Mouse (Mus musculus): ENCODE measurements around the gene Larp6. TPM values are rescaled to one million over a fixed set of nuclear protein-coding genes. Genes with fewer than 3 reads are reported as not detected.

Gene Larp6
- polyA plus RNA-seq, 1 experiment: 2.2 TPM

DNA sequence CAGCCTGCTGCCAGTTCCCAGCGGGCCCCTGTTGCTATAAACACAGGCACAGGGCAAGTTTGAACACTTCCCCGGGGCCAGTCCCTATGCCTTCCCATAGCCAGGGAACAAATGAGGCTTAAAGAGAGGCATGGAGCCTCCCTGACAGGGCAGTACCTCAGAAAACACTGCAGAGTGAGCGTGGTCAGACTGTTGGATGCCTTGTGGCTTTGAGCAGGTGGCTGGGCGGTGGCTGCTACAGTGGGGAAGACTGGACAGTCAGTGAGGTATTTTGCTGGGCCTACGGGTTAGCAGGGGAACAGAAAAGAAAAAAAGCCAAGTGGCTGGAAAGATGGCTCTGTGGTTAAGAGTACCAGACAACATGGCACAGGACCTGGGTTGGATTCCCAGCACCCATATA is 38.3 kb downstream of the Larp6 start:
- H3K4me3 ChIP-seq (replicated peaks; ENCODE audit: extremely low read depth, low read depth, low read length): no peak overlapping the region
- TF ChIP-seq CTCF (IDR thresholded peaks at IDR 0.05; ENCODE audit: insufficient read depth, low read length) (no peak), POLR2A (IDR thresholded peaks at IDR 0.05; ENCODE audit: borderline replicate concordance, extremely low read depth, low read depth, low read length) (no peak)
- WGBS: 90% methylated on average over 5 of the region's 5 CpGs
- DNase-seq: no peak
- no peaks in the 10 kb centered on the region for H3K4me1 ChIP-seq (ENCODE audit: control insufficient read depth, insufficient read depth, low read length)

DNA sequence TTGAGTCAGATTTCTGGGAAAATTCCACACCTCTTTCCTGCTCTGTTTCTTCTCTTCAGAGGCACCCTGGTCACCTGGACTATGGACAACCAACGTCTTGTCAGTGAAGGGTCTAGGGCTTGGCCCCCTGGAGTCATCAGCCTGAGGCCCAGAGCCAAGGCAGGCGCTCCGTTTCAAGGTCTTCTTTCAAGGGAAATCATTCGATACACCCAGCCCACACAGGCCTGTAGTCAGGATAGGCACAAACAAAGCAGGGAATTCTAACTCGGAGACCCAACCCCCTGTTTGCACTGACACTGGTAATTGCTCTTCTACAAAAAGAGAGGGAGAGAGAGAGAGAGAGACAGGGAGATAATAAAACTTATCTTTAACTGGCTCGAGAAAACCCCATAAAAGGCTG is 39.2 kb downstream of the Larp6 start:
- 70% methylated on average over 6 of the region's 6 CpGs for WGBS
- no peak for DNase-seq
- H3K4me1 ChIP-seq (ENCODE audit: control insufficient read depth, insufficient read depth, low read length): no peaks in the 10 kb centered on the region
- no peak overlapping the region for H3K4me3 ChIP-seq (replicated peaks; ENCODE audit: extremely low read depth, low read depth, low read length)
- TF ChIP-seq POLR2A (IDR thresholded peaks at IDR 0.05; ENCODE audit: borderline replicate concordance, extremely low read depth, low read depth, low read length): no peak
- no peak for TF ChIP-seq CTCF (IDR thresholded peaks at IDR 0.05; ENCODE audit: insufficient read depth, low read length)

- TF ChIP-seq POLR2A (IDR thresholded peaks at IDR 0.05; ENCODE audit: borderline replicate concordance, extremely low read depth, low read depth, low read length): no peak
- no peak for TF ChIP-seq CTCF (IDR thresholded peaks at IDR 0.05; ENCODE audit: insufficient read depth, low read length)
- no peak overlapping the region for H3K4me3 ChIP-seq (replicated peaks; ENCODE audit: extremely low read depth, low read depth, low read length)
Measured at GRCm38 (mm10) chr9:60752636-60753035, 39.8 kb downstream of the Larp6 start.

GRCm38 (mm10) chr9:60756258-60756657 is 43.5 kb downstream of the Larp6 start:
- TF ChIP-seq CTCF (IDR thresholded peaks at IDR 0.05; ENCODE audit: insufficient read depth, low read length): peak; percentile 85
- no peak for TF ChIP-seq POLR2A (IDR thresholded peaks at IDR 0.05; ENCODE audit: borderline replicate concordance, extremely low read depth, low read depth, low read length)
- WGBS: 33% methylated on average over 6 of the region's 6 CpGs

More at GRCm38 (mm10) chr9:60752636-60753035, 39.8 kb downstream of the Larp6 start:
- no peaks in the 10 kb centered on the region for H3K4me1 ChIP-seq (ENCODE audit: control insufficient read depth, insufficient read depth, low read length)
- DNase-seq: no peak

DNA sequence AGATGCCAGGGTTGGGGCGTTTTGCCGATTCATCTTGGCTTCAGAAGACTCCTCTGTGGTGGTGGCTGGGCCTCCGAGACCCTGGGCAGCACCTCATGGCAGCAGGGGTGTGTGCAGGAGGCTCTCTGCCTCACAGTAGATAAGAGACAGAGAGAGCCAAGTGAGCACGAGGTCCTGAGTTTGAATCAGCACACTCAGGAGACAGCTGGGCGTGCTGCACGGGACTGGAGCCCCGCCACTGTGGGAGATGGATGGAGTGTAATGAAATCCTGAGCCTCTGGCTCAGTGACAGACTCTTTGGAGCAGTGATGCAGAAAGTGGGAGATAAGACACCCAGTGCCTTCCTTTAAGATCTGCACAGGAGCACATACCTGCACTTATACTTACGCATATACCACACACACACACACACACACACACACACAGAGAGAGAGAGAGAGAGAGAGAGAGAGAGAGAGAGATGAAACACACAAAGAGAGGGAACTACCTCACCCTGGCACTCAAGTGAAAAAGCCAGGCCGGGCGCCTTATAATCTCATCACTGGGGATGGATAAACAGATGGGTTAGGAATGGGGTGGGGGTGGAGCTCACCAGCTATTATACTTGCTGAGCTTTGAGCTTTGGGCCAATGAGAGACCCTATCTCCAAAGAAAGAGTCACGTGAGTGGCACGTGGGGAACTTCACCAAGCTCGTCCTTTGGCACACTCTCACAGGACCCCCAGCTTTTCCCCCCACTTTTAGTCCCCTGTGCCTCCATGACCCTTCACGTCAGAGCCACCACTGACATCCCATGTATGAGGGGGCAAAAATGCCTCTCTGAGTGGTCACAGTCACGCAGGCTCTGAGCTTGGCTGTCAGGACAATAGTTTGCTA is 44.3 kb downstream of the Larp6 start:
- DNase-seq: peak; percentile 8
- WGBS: 75% methylated on average over 15 of the region's 15 CpGs
- TF ChIP-seq POLR2A (IDR thresholded peaks at IDR 0.05; ENCODE audit: borderline replicate concordance, extremely low read depth, low read depth, low read length) (no peak), CTCF (IDR thresholded peaks at IDR 0.05; ENCODE audit: insufficient read depth, low read length) (no peak)

More at GRCm38 (mm10) chr9:60756258-60756657, 43.5 kb downstream of the Larp6 start:
- peak; percentile 71 for DNase-seq
- H3K4me1 ChIP-seq (ENCODE audit: control insufficient read depth, insufficient read depth, low read length): no peaks in the 10 kb centered on the region
- H3K4me3 ChIP-seq (replicated peaks; ENCODE audit: extremely low read depth, low read depth, low read length): no peak overlapping the region

DNA sequence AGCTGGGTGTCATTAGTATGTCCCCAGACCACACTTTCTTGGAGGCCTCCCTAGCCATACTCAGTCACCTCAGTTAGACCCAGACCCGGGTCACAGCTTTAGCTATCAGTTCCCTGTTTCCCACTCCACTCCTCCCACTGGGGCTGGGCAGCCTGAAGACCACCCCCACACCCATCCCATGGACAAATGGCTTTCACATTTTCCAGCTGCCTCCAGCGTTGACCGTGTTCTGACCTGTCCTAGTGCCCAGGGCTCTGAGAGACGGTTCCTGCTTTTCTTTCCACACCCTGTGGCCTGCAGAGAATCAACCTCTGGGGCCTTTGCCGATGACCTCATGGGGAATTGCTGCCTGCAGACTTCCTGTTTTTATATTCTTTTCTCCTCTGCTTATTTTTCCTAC is 45.0 kb downstream of the Larp6 start:
- no peak overlapping the region for H3K4me3 ChIP-seq (replicated peaks; ENCODE audit: extremely low read depth, low read depth, low read length)
- TF ChIP-seq POLR2A (IDR thresholded peaks at IDR 0.05; ENCODE audit: borderline replicate concordance, extremely low read depth, low read depth, low read length) (no peak), CTCF (IDR thresholded peaks at IDR 0.05; ENCODE audit: insufficient read depth, low read length) (no peak)
- DNase-seq: no peak
- 26% methylated on average over 5 of the region's 5 CpGs for WGBS
- no peaks in the 10 kb centered on the region for H3K4me1 ChIP-seq (ENCODE audit: control insufficient read depth, insufficient read depth, low read length)

More for the DNA sequence above, 44.3 kb downstream of the Larp6 start:
- Histone ChIP-seq H3K4me3 (replicated peaks; ENCODE audit: extremely low read depth, low read depth, low read length) (no peak overlapping the region), H3K4me1 (ENCODE audit: control insufficient read depth, insufficient read depth, low read length) (no peaks in the 10 kb centered on the region)

- no peak overlapping the region for H3K4me3 ChIP-seq (replicated peaks; ENCODE audit: extremely low read depth, low read depth, low read length)
- WGBS: 58% methylated on average over 10 of the region's 10 CpGs
- no peak for TF ChIP-seq CTCF (IDR thresholded peaks at IDR 0.05; ENCODE audit: insufficient read depth, low read length)
- TF ChIP-seq POLR2A (IDR thresholded peaks at IDR 0.05; ENCODE audit: borderline replicate concordance, extremely low read depth, low read depth, low read length): no peak
- DNase-seq: no peak
- no peaks in the 10 kb centered on the region for H3K4me1 ChIP-seq (ENCODE audit: control insufficient read depth, insufficient read depth, low read length)
Measured at GRCm38 (mm10) chr9:60759436-60760007, 46.7 kb downstream of the Larp6 start.

- H3K4me3 ChIP-seq (replicated peaks; ENCODE audit: extremely low read depth, low read depth, low read length): no peak overlapping the region
- TF ChIP-seq CTCF (IDR thresholded peaks at IDR 0.05; ENCODE audit: insufficient read depth, low read length): no peak
- TF ChIP-seq POLR2A (IDR thresholded peaks at IDR 0.05; ENCODE audit: borderline replicate concordance, extremely low read depth, low read depth, low read length): no peak
- no peaks in the 10 kb centered on the region for H3K4me1 ChIP-seq (ENCODE audit: control insufficient read depth, insufficient read depth, low read length)
- no peak for DNase-seq
- 17% methylated on average over 2 of the region's 2 CpGs for WGBS
Measured at GRCm38 (mm10) chr9:60765181-60765580, 52.4 kb downstream of the Larp6 start.

- TF ChIP-seq CTCF (IDR thresholded peaks at IDR 0.05; ENCODE audit: insufficient read depth, low read length) (no peak), POLR2A (IDR thresholded peaks at IDR 0.05; ENCODE audit: borderline replicate concordance, extremely low read depth, low read depth, low read length) (no peak)
- DNase-seq: no peak
- Histone ChIP-seq H3K4me3 (replicated peaks; ENCODE audit: extremely low read depth, low read depth, low read length) (no peak overlapping the region), H3K4me1 (ENCODE audit: control insufficient read depth, insufficient read depth, low read length) (no peaks in the 10 kb centered on the region)
- WGBS: 72% methylated on average over 9 of the region's 9 CpGs
Measured at GRCm38 (mm10) chr9:60768393-60768792, 55.6 kb downstream of the Larp6 start.

- TF ChIP-seq POLR2A (IDR thresholded peaks at IDR 0.05; ENCODE audit: borderline replicate concordance, extremely low read depth, low read depth, low read length) (no peak), CTCF (IDR thresholded peaks at IDR 0.05; ENCODE audit: insufficient read depth, low read length) (no peak)
- DNase-seq: no peak
- no peaks in the 10 kb centered on the region for H3K4me1 ChIP-seq (ENCODE audit: control insufficient read depth, insufficient read depth, low read length)
- no peak overlapping the region for H3K4me3 ChIP-seq (replicated peaks; ENCODE audit: extremely low read depth, low read depth, low read length)
- WGBS: 45% methylated on average over 6 of the region's 6 CpGs
Measured at GRCm38 (mm10) chr9:60769711-60770111, 56.9 kb downstream of the Larp6 start.

All from lung, adult 2 months (tissue).